Mouse (Mus musculus) urinary bladder, adult 2 months (tissue): Measurements from ENCODE around the gene Dnaic1. TPM values are rescaled to one million over a fixed set of nuclear protein-coding genes. Genes with fewer than 3 reads are reported as not detected.

ENCODE experiments used
- polyA plus RNA-seq: library from polyadenylated mRNA; depleted of rRNA; stranded (reverse); fragments of >200 nt; gene quantifications from 2 replicates; pipeline ENCODE4 v1.2.3, GENCODE M21; 2012; rRNA removed

Gene Dnaic1
- polyA plus RNA-seq, 1 experiment = 85.3 TPM

Other genes with a start within 250 kb of the Dnaic1 start
- gene Ubap1, start 220.8 kb upstream of the Dnaic1 start, polyA plus RNA-seq = 47.2 and 52.7 TPM in 2 replicates
- 0.53 and 0.61 TPM in 2 replicates for gene Kif24, start 104.9 kb upstream of the Dnaic1 start, polyA plus RNA-seq
- gene Nudt2, start 104.6 kb upstream of the Dnaic1 start, polyA plus RNA-seq = 29.5 and 34.6 TPM in 2 replicates
- gene AI464131, start 66.7 kb upstream of the Dnaic1 start, polyA plus RNA-seq = 8.0 and 11.4 TPM in 2 replicates
- gene 1110017D15Rik, start 52.4 kb upstream of the Dnaic1 start, polyA plus RNA-seq = 0.10 and 0.22 TPM in 2 replicates
- gene Fam219a, start 237 bp upstream of the Dnaic1 start, polyA plus RNA-seq = 20.9 and 21.3 TPM in 2 replicates
- gene Enho, start 70.5 kb downstream of the Dnaic1 start, polyA plus RNA-seq = 165 and 187 TPM in 2 replicates
- 28.6 and 49.0 TPM in 2 replicates for gene Cntfr, start 127.3 kb downstream of the Dnaic1 start, polyA plus RNA-seq
- 77.4 and 78.3 TPM in 2 replicates for gene Il11ra1, start 130.2 kb downstream of the Dnaic1 start, polyA plus RNA-seq
- gene Rpp25l, start 143.8 kb downstream of the Dnaic1 start, polyA plus RNA-seq = 32.6 and 40.5 TPM in 2 replicates
- gene Dctn3, start 153.4 kb downstream of the Dnaic1 start, polyA plus RNA-seq = 68.8 and 98.7 TPM in 2 replicates
- gene Arid3c, start 161.4 kb downstream of the Dnaic1 start, polyA plus RNA-seq = 1.3 and 1.9 TPM in 2 replicates
- 64.7 and 65.2 TPM in 2 replicates for gene Galt, start 185.5 kb downstream of the Dnaic1 start, polyA plus RNA-seq
- gene Sigmar1, start 186.4 kb downstream of the Dnaic1 start, polyA plus RNA-seq = 79.7 and 81.4 TPM in 2 replicates
- gene Ccl27a, start 204.5 kb downstream of the Dnaic1 start, polyA plus RNA-seq = 38.0 and 44.4 TPM in 2 replicates